Mouse (Mus musculus) midbrain, embryonic 16.5 days (tissue): Measurements from ENCODE around the gene Zfp809. TPM values are rescaled to one million over a fixed set of nuclear protein-coding genes. Genes with fewer than 3 reads are reported as not detected.

Experiments used
- ATAC-seq: fragments of 200-750 bp; cut with Nextera tagmentation; 2 replicates; pipeline ENCODE4 v1.8.0; 2017; ENCODE audit warnings: moderate TSS enrichment
- H3K27ac ChIP-seq: fragments of 300-500 bp; sonication (generic); 2 replicates; pipeline ENCODE4 v1.5.1; 2014; ENCODE audit warnings: mild to moderate bottlenecking, low read length, mixed read lengths
- H3K27me3 ChIP-seq: fragments of 300-500 bp; sonication (generic); 2 replicates; pipeline ENCODE4 v1.6.1; 2014; ENCODE audit warnings: low read depth, low read length, mixed read lengths; ENCODE audit not compliant: control insufficient read depth, insufficient read depth
- H3K36me3 ChIP-seq: fragments of 300-500 bp; sonication (generic); 2 replicates; pipeline ENCODE4 v1.6.1; 2014; ENCODE audit warnings: mild to moderate bottlenecking, low read length, moderate library complexity, mixed read lengths; ENCODE audit not compliant: control insufficient read depth, insufficient read depth
- H3K4me1 ChIP-seq: fragments of 300-500 bp; sonication (generic); 2 replicates; pipeline ENCODE4 v1.6.1; 2014; ENCODE audit warnings: mild to moderate bottlenecking, low read length, mixed read lengths; ENCODE audit not compliant: control insufficient read depth, insufficient read depth
- H3K4me2 ChIP-seq: fragments of 300-500 bp; sonication (generic); 2 replicates; pipeline ENCODE4 v1.6.1; 2014; ENCODE audit warnings: mild to moderate bottlenecking, low read length, mixed read lengths
- H3K4me3 ChIP-seq: fragments of 300-500 bp; sonication (generic); 2 replicates; pipeline ENCODE4 v1.5.1; 2014; ENCODE audit warnings: low read depth, mild to moderate bottlenecking, low read length, moderate library complexity, mixed read lengths
- H3K9ac ChIP-seq: fragments of 300-500 bp; sonication (generic); 2 replicates; pipeline ENCODE4 v1.6.1; 2014; ENCODE audit warnings: low read depth, low read length, mixed read lengths
- H3K9me3 ChIP-seq: fragments of 300-500 bp; sonication (generic); replicated peaks from 2 replicates; pipeline ENCODE4 v1.6.1; 2014; ENCODE audit warnings: mild to moderate bottlenecking, low read length, mixed read lengths; ENCODE audit not compliant: control insufficient read depth, poor library complexity, severe bottlenecking
- WGBS: fragments of 180-500 bp; shearing (Covaris S2); extraction: QIAGEN DNeasy Blood & Tissue Kit; methylation state at CpG from one replicate; pipeline ENCODE4 v1.1.7; 2014; 5-methylcytosine and 5-hydroxymethylcytosine counted together
- polyA plus RNA-seq: library from polyadenylated mRNA; unstranded; fragments of >200 nt; fragmentation: Nextera tagmentation; extraction: Ambion mirVana; gene quantifications from 2 replicates; pipeline ENCODE4 v1.2.1, GENCODE M21; 2015

The Zfp809 gene
- polyA plus RNA-seq, result 8.7 and 11.4 TPM in 2 replicates

DNA sequence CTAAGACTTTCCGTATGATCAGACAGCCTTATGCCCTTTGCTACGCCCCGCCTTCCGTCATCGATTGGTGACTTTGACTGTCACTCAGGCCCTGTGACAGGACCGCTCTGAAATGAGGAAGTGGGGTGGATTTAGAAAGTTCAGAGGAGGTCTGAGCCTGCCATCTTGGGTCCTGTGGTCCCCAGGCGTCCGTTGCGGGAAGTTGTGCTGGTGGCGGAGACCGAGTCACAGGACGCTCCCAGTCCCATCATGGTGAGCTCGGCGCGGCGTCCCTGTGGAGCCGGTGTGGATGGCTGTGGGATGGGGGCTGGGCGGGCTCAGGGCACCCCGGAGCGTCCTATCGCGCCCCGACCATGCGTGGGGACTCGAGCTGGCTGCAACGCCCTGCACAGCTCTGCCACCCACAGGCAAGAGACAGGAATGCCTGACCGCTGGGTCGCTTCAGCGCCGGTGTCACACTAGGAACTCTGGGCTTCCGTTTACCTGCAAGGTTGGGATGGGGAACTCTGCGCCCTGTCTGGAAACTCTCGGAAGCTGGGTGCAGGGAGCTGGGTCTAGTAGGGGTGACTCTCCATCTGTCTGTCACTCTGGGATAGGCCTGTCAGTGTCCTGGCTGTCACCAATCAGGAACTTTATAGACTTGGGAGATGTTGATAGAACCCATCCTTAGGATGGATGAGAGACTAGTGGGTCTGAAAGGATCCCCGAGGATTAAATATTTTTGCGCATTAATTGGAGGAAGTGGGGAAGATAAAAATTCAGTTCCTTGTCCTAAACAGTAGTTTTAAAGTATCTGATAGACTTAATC lies at the start of gene Zfp809:
Gene Zfp809 (plus strand): TSS at position 134 of the 808 bp plus-strand sequence.
- H3K4me2 ChIP-seq, result peak within 1 kb of the TSS; percentile 86
- peaks cover 4% of the 10 kb centered on the region; the same call in 1 of the 2 replicates for H3K4me1 ChIP-seq
- peak within 1 kb of the TSS; percentile 81 for H3K9ac ChIP-seq
- ATAC-seq, result peak; percentile 99
- no peaks in the 10 kb centered on the region for H3K27me3 ChIP-seq
- WGBS, result 2% methylated on average over 35 of the region's 35 CpGs
- peak within 1 kb of the TSS; percentile 83 for H3K27ac ChIP-seq
- H3K36me3 ChIP-seq, result no peaks in the 10 kb centered on the region
- H3K4me3 ChIP-seq, result peak within 1 kb of the TSS; percentile 77
- no peaks in the 10 kb centered on the region for H3K9me3 ChIP-seq

DNA sequence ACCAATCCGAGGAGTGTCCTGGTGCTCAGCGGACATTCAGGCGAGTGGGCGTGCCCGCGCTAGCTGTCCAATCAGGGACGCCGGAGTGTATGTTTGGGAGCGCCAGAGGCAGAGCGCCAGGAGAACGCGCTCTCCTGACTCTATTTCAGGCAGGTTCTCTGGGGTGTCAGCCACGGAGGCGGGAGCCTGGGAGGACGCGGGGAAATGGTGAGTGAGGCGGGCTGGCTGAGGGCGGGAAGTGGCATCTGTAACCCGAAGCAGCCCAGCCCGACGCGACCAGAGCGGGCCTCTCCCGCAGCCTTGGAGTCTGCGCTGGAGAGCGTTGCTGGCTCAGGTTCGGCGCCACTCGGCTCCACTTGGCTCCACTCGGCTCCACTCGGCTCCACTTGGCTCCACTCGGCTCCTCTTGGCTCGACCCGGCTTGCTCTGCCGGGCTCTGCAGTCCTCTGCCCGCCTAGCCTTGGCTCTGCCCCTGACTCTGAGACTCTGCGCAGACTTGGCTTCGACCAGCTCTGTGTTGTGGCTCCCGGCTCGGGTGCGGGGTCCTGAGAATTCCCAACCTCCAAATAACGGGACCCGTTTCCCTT lies 37.4 kb upstream of the Zfp809 start, which contains the start of gene Zfp872:
Gene Zfp872 (plus strand): TSS at position 66 of the 587 bp plus-strand sequence.
- H3K4me1 ChIP-seq, result no peaks in the 10 kb centered on the region
- peak within 1 kb of the TSS; percentile 64 for H3K9ac ChIP-seq
- 11% methylated on average over 43 of the region's 43 CpGs for WGBS
- H3K9me3 ChIP-seq, result peaks cover 4% of the 10 kb centered on the region; the same call in 1 of the 2 replicates
- ATAC-seq, result peak; percentile 94
- H3K36me3 ChIP-seq, result no peaks in the 10 kb centered on the region
- no peak within 1 kb of the TSS for H3K27ac ChIP-seq
- H3K27me3 ChIP-seq, result no peaks in the 10 kb centered on the region; the same call in 1 of the 2 replicates
- H3K4me2 ChIP-seq, result peak within 1 kb of the TSS; percentile 76
- peak within 1 kb of the TSS; percentile 49 for H3K4me3 ChIP-seq

DNA sequence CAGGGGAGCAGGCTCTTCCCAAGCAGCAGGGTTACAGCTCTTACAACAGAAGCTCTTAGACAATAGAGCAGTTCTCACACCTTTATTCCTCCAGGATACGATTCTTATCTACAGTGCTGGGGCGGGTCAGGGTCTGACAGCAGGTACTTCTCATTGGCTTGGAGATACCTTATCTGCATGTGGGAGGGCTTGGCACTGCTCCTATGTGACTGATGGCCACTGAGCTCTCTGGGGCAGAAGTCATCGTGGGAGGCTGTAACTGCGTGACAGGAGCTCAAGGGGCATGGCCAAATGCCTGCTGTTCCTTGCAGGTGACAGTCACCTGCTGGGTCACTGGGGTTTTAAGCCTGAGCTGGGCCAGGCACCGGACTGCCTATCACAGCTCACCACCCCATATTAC lies 29.1 kb upstream of the Zfp809 start:
- Histone ChIP-seq H3K36me3 (no peaks in the 10 kb centered on the region), H3K4me3 (no peak overlapping the region), H3K9me3 (peaks cover 13% of the 10 kb centered on the region; the same call in 1 of the 2 replicates), H3K4me2 (no peak overlapping the region), H3K9ac (no peak overlapping the region), H3K27me3 (no peaks in the 10 kb centered on the region), H3K4me1 (no peaks in the 10 kb centered on the region), H3K27ac (no peak overlapping the region)
- WGBS, result 52% methylated on average over 5 of the region's 5 CpGs
- no peak for ATAC-seq

DNA sequence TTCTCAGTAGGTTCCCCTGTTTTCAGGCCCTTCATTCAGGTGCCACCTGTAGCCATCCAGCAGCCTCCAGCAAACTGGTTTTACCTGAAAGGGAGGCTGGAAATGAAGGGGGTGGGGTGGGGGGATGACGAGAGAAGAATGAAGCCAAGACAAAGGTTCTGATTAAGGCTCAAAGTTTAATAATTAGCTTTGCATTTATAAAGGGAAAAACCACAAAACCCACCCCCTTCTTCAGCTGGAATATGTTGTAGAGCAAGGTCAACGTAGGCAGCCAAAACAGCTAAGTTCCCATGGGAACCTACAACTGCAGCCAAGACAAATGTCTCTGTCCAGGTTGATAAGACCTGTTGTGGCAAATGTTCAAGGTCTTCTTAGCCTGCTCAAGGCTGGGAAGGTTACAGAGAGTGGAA lies 11.7 kb upstream of the Zfp809 start:
- H3K27me3 ChIP-seq, result no peaks in the 10 kb centered on the region
- H3K9me3 ChIP-seq, result no peaks in the 10 kb centered on the region
- no peak overlapping the region for H3K4me2 ChIP-seq
- H3K27ac ChIP-seq, result no peak overlapping the region
- H3K9ac ChIP-seq, result no peak overlapping the region
- ATAC-seq, result no peak
- H3K4me3 ChIP-seq, result no peak overlapping the region
- H3K4me1 ChIP-seq, result no peaks in the 10 kb centered on the region
- 80% methylated on average over 2 of the region's 2 CpGs for WGBS
- H3K36me3 ChIP-seq, result no peaks in the 10 kb centered on the region

DNA sequence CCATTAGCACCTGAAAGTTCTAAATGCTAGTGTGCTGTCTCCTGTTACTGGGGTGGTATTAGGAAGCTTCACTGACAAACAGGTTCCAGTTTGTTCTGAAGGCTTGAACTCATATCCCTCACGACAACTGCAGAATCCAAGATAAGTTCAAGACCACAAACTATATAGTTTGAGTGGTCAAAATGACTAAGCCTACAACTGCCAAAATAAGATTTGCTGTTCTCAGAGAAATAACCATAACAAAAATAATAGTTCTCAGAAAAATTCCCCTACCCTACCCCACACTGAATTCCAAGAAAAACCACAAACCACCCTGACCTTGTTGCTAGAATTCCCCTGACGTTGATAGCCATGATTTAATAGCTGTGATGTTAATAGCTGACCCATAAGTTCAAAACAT lies 11.0 kb upstream of the Zfp809 start:
- Histone ChIP-seq H3K4me2 (no peak overlapping the region), H3K4me1 (no peaks in the 10 kb centered on the region), H3K27me3 (no peaks in the 10 kb centered on the region), H3K9me3 (no peaks in the 10 kb centered on the region), H3K9ac (no peak overlapping the region), H3K36me3 (no peaks in the 10 kb centered on the region), H3K27ac (no peak overlapping the region), H3K4me3 (no peak overlapping the region)
- 93% methylated on average over 2 of the region's 2 CpGs for WGBS
- no peak for ATAC-seq

DNA sequence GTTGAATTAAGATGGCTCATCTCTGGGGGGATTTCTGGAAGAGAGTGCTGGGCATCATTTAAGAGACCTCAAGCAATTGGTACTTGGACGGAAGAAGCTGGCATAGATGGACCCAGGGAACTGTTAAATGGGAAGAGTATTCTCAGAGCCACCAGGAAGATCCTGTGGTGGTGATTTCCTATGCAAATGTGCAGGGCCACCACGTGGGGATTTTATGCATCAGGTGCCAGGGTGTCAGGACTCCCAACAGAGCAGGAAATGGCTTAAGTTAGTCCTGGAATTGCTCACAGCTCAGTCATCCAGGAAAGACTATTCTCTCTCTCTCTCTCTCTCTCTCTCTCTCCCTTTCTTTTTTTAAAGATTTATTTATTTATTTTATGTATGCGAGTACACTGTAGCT lies 8.8 kb upstream of the Zfp809 start:
- H3K9me3 ChIP-seq, result no peaks in the 10 kb centered on the region
- ATAC-seq, result no peak

DNA sequence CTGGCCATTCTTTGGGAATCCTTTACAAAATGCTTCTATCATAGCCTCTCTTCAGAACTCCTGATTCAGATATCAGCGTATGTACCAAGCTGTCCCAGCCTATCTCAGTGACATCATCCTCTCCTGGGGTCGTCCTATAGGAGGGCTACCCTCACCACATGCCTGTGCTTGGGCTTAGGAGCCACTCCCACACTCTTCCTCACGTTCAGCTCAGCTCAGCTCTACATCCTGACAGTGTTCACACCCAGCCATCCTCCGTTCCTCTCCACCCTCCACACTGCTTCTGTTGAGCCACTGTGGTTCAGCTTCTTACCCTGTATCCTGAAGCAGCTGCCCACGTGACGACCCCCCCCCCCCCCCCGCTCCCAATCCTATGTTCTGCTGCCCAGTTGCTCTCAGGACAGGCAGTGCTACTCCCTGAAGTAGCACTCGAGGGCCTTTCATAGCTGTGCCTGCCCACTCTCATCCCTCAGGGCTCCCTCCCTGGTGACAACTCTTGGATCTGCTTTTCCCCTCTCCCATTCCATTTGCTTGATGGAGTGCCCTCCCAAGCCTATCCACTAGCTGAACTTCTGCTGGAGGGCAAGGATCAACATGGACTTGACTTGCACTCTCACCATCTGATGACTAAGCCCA lies 7.5 kb upstream of the Zfp809 start:
- no peaks in the 10 kb centered on the region for H3K36me3 ChIP-seq
- no peak for ATAC-seq
- H3K4me2 ChIP-seq, result no peak overlapping the region
- H3K4me3 ChIP-seq, result no peak overlapping the region
- H3K4me1 ChIP-seq, result no peaks in the 10 kb centered on the region
- H3K27ac ChIP-seq, result no peak overlapping the region
- H3K27me3 ChIP-seq, result no peaks in the 10 kb centered on the region
- H3K9me3 ChIP-seq, result no peaks in the 10 kb centered on the region
- WGBS, result 59% methylated on average over 5 of the region's 8 CpGs
- H3K9ac ChIP-seq, result no peak overlapping the region

More for the DNA sequence above, 8.8 kb upstream of the Zfp809 start:
- H3K27ac ChIP-seq, result no peak overlapping the region
- H3K36me3 ChIP-seq, result no peaks in the 10 kb centered on the region
- no peaks in the 10 kb centered on the region for H3K27me3 ChIP-seq
- no peaks in the 10 kb centered on the region for H3K4me1 ChIP-seq
- H3K4me2 ChIP-seq, result no peak overlapping the region
- no peak overlapping the region for H3K9ac ChIP-seq
- H3K4me3 ChIP-seq, result no peak overlapping the region
- WGBS, result 59% methylated on average over 3 of the region's 3 CpGs

DNA sequence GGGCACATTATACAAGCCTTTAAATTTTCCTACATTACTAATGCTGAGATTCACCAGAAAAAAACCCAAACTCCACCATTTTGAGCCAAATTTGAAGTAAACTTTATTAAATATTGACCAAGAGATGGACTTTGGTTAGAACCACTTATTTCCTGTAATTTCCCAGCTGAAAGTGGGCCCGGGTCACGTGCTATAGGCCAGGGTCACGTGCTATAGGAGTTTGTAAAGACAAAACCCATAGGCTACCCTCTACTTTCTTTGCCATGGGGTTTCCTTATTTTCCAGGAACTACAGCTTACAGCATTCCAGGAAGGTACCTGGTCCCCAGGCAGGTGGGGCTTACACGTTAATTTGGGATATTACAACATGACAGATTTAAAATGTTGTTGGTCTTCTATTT lies 1.4 kb upstream of the Zfp809 start:
- H3K27me3 ChIP-seq, result no peaks in the 10 kb centered on the region
- H3K27ac ChIP-seq, result no peak overlapping the region
- 93% methylated on average over 4 of the region's 4 CpGs for WGBS
- H3K9me3 ChIP-seq, result no peaks in the 10 kb centered on the region
- ATAC-seq, result no peak
- H3K4me3 ChIP-seq, result no peak overlapping the region
- H3K36me3 ChIP-seq, result no peaks in the 10 kb centered on the region
- H3K4me2 ChIP-seq, result no peak overlapping the region
- no peak overlapping the region for H3K9ac ChIP-seq
- peaks cover 4% of the 10 kb centered on the region; the same call in 1 of the 2 replicates for H3K4me1 ChIP-seq
